Mouse (Mus musculus) ES-E14 (cell line): ENCODE results near the gene Ccdc125. TPM values are rescaled to one million over a fixed set of nuclear protein-coding genes. Genes with fewer than 3 reads are reported as not detected.
"Not testable (repeated sequence)": the region's sequence is repeated elsewhere in the genome, so short reads cannot be mapped to it uniquely, and the experiment has no call there.

ENCODE experiments used
- DNase-seq: peaks from one replicate; pipeline ENCODE4 v3.0.0-alpha.2; 2013; ENCODE audit warnings: low read depth, low spot score
- H3K27ac ChIP-seq: 2 replicates; pipeline ENCODE4 v1.5.1; 2012; ENCODE audit warnings: low read depth, mild to moderate bottlenecking, low read length, moderate library complexity, mixed read lengths; ENCODE audit not compliant: poor library complexity, insufficient read depth, severe bottlenecking
- H3K36me3 ChIP-seq: 2 replicates; pipeline ENCODE4 v1.6.1; 2012; ENCODE audit warnings: mild to moderate bottlenecking, low read length, moderate library complexity, mixed read lengths; ENCODE audit not compliant: control insufficient read depth, poor library complexity, insufficient read depth, severe bottlenecking
- H3K4me1 ChIP-seq, 2 experiments: fragments of 150-350 bp in 1 of 2; sonication (generic) in 1 of 2; 2 replicates each; pipeline ENCODE4 v1.6.1; 2012; ENCODE audit warnings: low read length in 2 of 2, mild to moderate bottlenecking in 1 of 2, mixed read lengths in 1 of 2; ENCODE audit not compliant: control insufficient read depth in 2 of 2, insufficient read depth in 2 of 2, poor library complexity in 1 of 2
- H3K4me3 ChIP-seq, 2 experiments: fragments of 150-350 bp in 1 of 2; sonication (generic) in 1 of 2; 2 replicates each; pipeline ENCODE4 v1.5.1; 2012; ENCODE audit warnings: low read length in 2 of 2, low read depth in 1 of 2, mild to moderate bottlenecking in 1 of 2, mixed read lengths in 1 of 2; ENCODE audit not compliant: insufficient read depth in 1 of 2, poor library complexity in 1 of 2, severe bottlenecking in 1 of 2
- H3K9ac ChIP-seq: 2 replicates; pipeline ENCODE4 v1.6.1; 2012; ENCODE audit warnings: low read depth, mild to moderate bottlenecking, low read length, mixed read lengths; ENCODE audit not compliant: poor library complexity, insufficient read depth, severe bottlenecking
- H3K9me3 ChIP-seq: fragments of 150-350 bp; sonication (generic); 2 replicates; pipeline ENCODE4 v1.6.1; 2012; ENCODE audit warnings: low read depth, mild to moderate bottlenecking, low read length; ENCODE audit not compliant: control insufficient read depth, insufficient read depth
- CHD2 ChIP-seq: IDR thresholded peaks from 2 replicates; pipeline ENCODE4 v1.6.1; 2014; ENCODE audit warnings: mild to moderate bottlenecking, low read depth, low read length, inconsistent platforms
- HCFC1 ChIP-seq: IDR thresholded peaks from 2 replicates; pipeline ENCODE4 v1.6.1; 2012; ENCODE audit warnings: low read length, inconsistent platforms, borderline replicate concordance; ENCODE audit not compliant: insufficient read depth
- MAFK ChIP-seq: IDR thresholded peaks from 2 replicates; pipeline ENCODE4 v1.6.1; 2014; ENCODE audit warnings: mild to moderate bottlenecking, low read depth, low read length, inconsistent platforms; ENCODE audit not compliant: insufficient read depth
- ZC3H11A ChIP-seq: IDR thresholded peaks from 2 replicates; pipeline ENCODE4 v1.6.1; 2012; ENCODE audit warnings: low read depth, mild to moderate bottlenecking, inconsistent platforms, low read length, borderline replicate concordance
- ZNF384 ChIP-seq: IDR thresholded peaks from 2 replicates; pipeline ENCODE4 v1.6.1; 2012; ENCODE audit warnings: low read depth, low read length, inconsistent platforms
- in situ Hi-C, 2 experiments: fragments of 600-800 bp; cut with MboI; formaldehyde crosslinking; loops; one replicate each; pipeline ENCODE4 v1.15.1; 2025; ENCODE audit warnings: low sequenced_read_pairs in 2 of 2, inconsistent platforms in 1 of 2; ENCODE audit not compliant: unreplicated experiment in 2 of 2
- total RNA-seq: library from RNA; depleted of rRNA; stranded (reverse); fragments of 300-350 nt; gene quantifications from 2 replicates; pipeline ENCODE4 v1.2.3, GENCODE M21; 2012

Ccdc125 gene
- total RNA-seq, 1 experiment: 1.7 TPM

- H3K9ac ChIP-seq: peak overlapping the region; percentile 20; the same call in 1 of the 2 replicates
- H3K36me3 ChIP-seq: peaks cover 6% of the 10 kb centered on the region
- no peak for DNase-seq
- TF ChIP-seq CHD2 (no peak), ZC3H11A (no peak), ZNF384 (no peak), HCFC1 (no peak), MAFK (no peak)
- H3K27ac ChIP-seq: peak overlapping the region; percentile 44; the same call in 1 of the 2 replicates
- peak overlapping the region; percentile 10 to 15; a peak in 2 of 4 replicates for H3K4me3 ChIP-seq
- no peaks in the 10 kb centered on the region for H3K9me3 ChIP-seq
- in situ Hi-C loops: no loop called here
- H3K4me1 ChIP-seq: peaks cover 5 to 16% of the 10 kb centered on the region in 2 experiments
Measured at GRCm38 (mm10) chr13:100725194-100725593, 55.7 kb downstream of the Ccdc125 start.

- peaks cover 5% of the 10 kb centered on the region for H3K36me3 ChIP-seq
- H3K27ac ChIP-seq: no peak overlapping the region; the same call in 1 of the 2 replicates
- peaks cover 5 to 12% of the 10 kb centered on the region in 2 experiments for H3K4me1 ChIP-seq
- in situ Hi-C loops: no loop called here
- TF ChIP-seq ZC3H11A: no peak
- no peak for TF ChIP-seq ZNF384
- no peak for TF ChIP-seq HCFC1
- no peak for TF ChIP-seq MAFK
- no peak for TF ChIP-seq CHD2
- H3K4me3 ChIP-seq: no peak overlapping the region
- H3K9me3 ChIP-seq: no peaks in the 10 kb centered on the region
- DNase-seq: no peak
- H3K9ac ChIP-seq: no peak overlapping the region; the same call in 1 of the 2 replicates
Measured at GRCm38 (mm10) chr13:100728086-100728485, 58.6 kb downstream of the Ccdc125 start.

- DNase-seq, in situ Hi-C loops, H3K27ac ChIP-seq, H3K9ac ChIP-seq, H3K9me3 ChIP-seq, H3K36me3 ChIP-seq, H3K4me3 ChIP-seq: not testable (repeated sequence)
- peaks cover 5 to 12% of the 10 kb centered on the region in 2 experiments for H3K4me1 ChIP-seq
Measured at GRCm38 (mm10) chr13:100728530-100728929, 59.0 kb downstream of the Ccdc125 start.

- H3K9me3 ChIP-seq: no peaks in the 10 kb centered on the region
- peak; percentile 25 for DNase-seq
- TF ChIP-seq ZC3H11A (no peak), CHD2 (no peak), MAFK (no peak), HCFC1 (no peak), ZNF384 (no peak)
- H3K27ac ChIP-seq: peak overlapping the region; percentile 33
- H3K4me1 ChIP-seq: peaks cover 2 to 7% of the 10 kb centered on the region in 2 experiments
- H3K9ac ChIP-seq: peak overlapping the region; percentile 83
- peaks cover 7% of the 10 kb centered on the region for H3K36me3 ChIP-seq
- peak overlapping the region; percentile 73 to 86 for H3K4me3 ChIP-seq
- in situ Hi-C loops: no loop called here
Measured at GRCm38 (mm10) chr13:100730153-100730860, 60.8 kb downstream of the Ccdc125 start.
